Mouse (Mus musculus) thymus, adult 2 months (tissue): ENCODE data around the gene Ccdc93.

Experiments
- CTCF ChIP-seq: fragments of 200-500 bp; IDR thresholded peaks from 2 replicates; pipeline ENCODE4 v1.5.1; 2012; ENCODE audit warnings: mild to moderate bottlenecking, control low read depth, low read length, moderate library complexity, borderline replicate concordance; ENCODE audit not compliant: control insufficient read depth, poor library complexity, insufficient read depth; ENCODE audit errors: extremely low read depth
- POLR2A ChIP-seq: fragments of 200-500 bp; IDR thresholded peaks from 2 replicates; pipeline ENCODE4 v1.6.1; 2012; ENCODE audit warnings: mild to moderate bottlenecking, low read length, control low read depth, moderate library complexity; ENCODE audit not compliant: control insufficient read depth, poor library complexity, insufficient read depth; ENCODE audit errors: extremely low read depth

- TF ChIP-seq CTCF (no peak), POLR2A (no peak)
Observed at GRCm38 (mm10) chr1:121398231-121398630, 32.6 kb upstream of the Ccdc93 start.
